Mouse (Mus musculus): ENCODE measurements at regions not wholly inside any gene's neighbourhood (a gene's known extent, or its start where the extent isn't known, plus 50 kb on each side); places are given as distances from the start of the nearest gene placed in this dataset.

- H3K9ac ChIP-seq (ENCODE audit: low read depth, low read length, severe bottlenecking) = no peak overlapping the region
- no peak for ATAC-seq (ENCODE audit: low FRiP score, low read depth)
- no peaks in the 10 kb centered on the region for H3K9me3 ChIP-seq (ENCODE audit: control insufficient read depth, low read length)
- peak; percentile 17 for DNase-seq (ENCODE audit: low spot score)
- H3K27ac ChIP-seq (replicated peaks; ENCODE audit: low read depth, low read length) = peak overlapping the region; percentile 56
- H3K27me3 ChIP-seq (ENCODE audit: control insufficient read depth, insufficient read depth, low read length) = no peaks in the 10 kb centered on the region
- H3K4me2 ChIP-seq (replicated peaks; ENCODE audit: low read depth, low read length, severe bottlenecking) = no peak overlapping the region
- no peak for TF ChIP-seq POLR2A (IDR thresholded peaks at IDR 0.05; ENCODE audit: borderline replicate concordance, extremely low read depth, insufficient read depth, insufficient read length)
- H3K36me3 ChIP-seq (ENCODE audit: control insufficient read depth, insufficient read depth, low read length) = no peaks in the 10 kb centered on the region
- WGBS = 39% methylated on average over 1 of the region's 1 CpGs
- H3K4me3 ChIP-seq (replicated peaks; ENCODE audit: low read length) = no peak overlapping the region
- peaks cover 7% of the 10 kb centered on the region; the same call in 1 of the 2 replicates for H3K4me1 ChIP-seq (ENCODE audit: control insufficient read depth, insufficient read depth, low read length)
Measured at GRCm38 (mm10) chr3:49641411-49641810, 115.7 kb downstream of the Pcdh18 start.

GRCm38 (mm10) chr3:49638601-49639000 lies 118.5 kb downstream of the Pcdh18 start:
- no peaks in the 10 kb centered on the region for H3K9me3 ChIP-seq (ENCODE audit: control insufficient read depth, low read length)
- no peak overlapping the region for H3K27ac ChIP-seq (replicated peaks; ENCODE audit: low read depth, low read length)
- H3K4me3 ChIP-seq (replicated peaks; ENCODE audit: low read length) = no peak overlapping the region
- no peak for DNase-seq (ENCODE audit: low spot score)
- WGBS = 90% methylated on average over 2 of the region's 2 CpGs
- no peaks in the 10 kb centered on the region for H3K27me3 ChIP-seq (ENCODE audit: control insufficient read depth, insufficient read depth, low read length)
- no peak for TF ChIP-seq POLR2A (IDR thresholded peaks at IDR 0.05; ENCODE audit: borderline replicate concordance, extremely low read depth, insufficient read depth, insufficient read length)
- H3K4me2 ChIP-seq (replicated peaks; ENCODE audit: low read depth, low read length, severe bottlenecking) = no peak overlapping the region
- no peak overlapping the region for H3K9ac ChIP-seq (ENCODE audit: low read depth, low read length, severe bottlenecking)
- H3K4me1 ChIP-seq (ENCODE audit: control insufficient read depth, insufficient read depth, low read length) = peaks cover 5% of the 10 kb centered on the region; the same call in 1 of the 2 replicates
- no peaks in the 10 kb centered on the region for H3K36me3 ChIP-seq (ENCODE audit: control insufficient read depth, insufficient read depth, low read length)
- ATAC-seq (ENCODE audit: low FRiP score, low read depth) = no peak

GRCm38 (mm10) chr3:49636676-49637075 lies 120.4 kb downstream of the Pcdh18 start:
- Histone ChIP-seq H3K27me3 (ENCODE audit: control insufficient read depth, insufficient read depth, low read length) (no peaks in the 10 kb centered on the region), H3K4me2 (replicated peaks; ENCODE audit: low read depth, low read length, severe bottlenecking) (no peak overlapping the region), H3K4me3 (replicated peaks; ENCODE audit: low read length) (no peak overlapping the region), H3K27ac (replicated peaks; ENCODE audit: low read depth, low read length) (no peak overlapping the region), H3K36me3 (ENCODE audit: control insufficient read depth, insufficient read depth, low read length) (no peaks in the 10 kb centered on the region), H3K9me3 (ENCODE audit: control insufficient read depth, low read length) (no peaks in the 10 kb centered on the region), H3K4me1 (ENCODE audit: control insufficient read depth, insufficient read depth, low read length) (no peaks in the 10 kb centered on the region), H3K9ac (ENCODE audit: low read depth, low read length, severe bottlenecking) (no peak overlapping the region)
- no peak for ATAC-seq (ENCODE audit: low FRiP score, low read depth)
- WGBS = 17% methylated on average over 2 of the region's 2 CpGs
- no peak for TF ChIP-seq POLR2A (IDR thresholded peaks at IDR 0.05; ENCODE audit: borderline replicate concordance, extremely low read depth, insufficient read depth, insufficient read length)
- DNase-seq (ENCODE audit: low spot score) = peak; percentile 56

- Histone ChIP-seq H3K36me3 (ENCODE audit: control insufficient read depth, insufficient read depth, low read length) (no peaks in the 10 kb centered on the region), H3K27me3 (ENCODE audit: control insufficient read depth, insufficient read depth, low read length) (no peaks in the 10 kb centered on the region), H3K9ac (ENCODE audit: low read depth, low read length, severe bottlenecking) (0 out of 2 replicates have a peak overlapping the region, but pooled peaks have one; percentile 5), H3K4me2 (replicated peaks; ENCODE audit: low read depth, low read length, severe bottlenecking) (no peak overlapping the region), H3K4me3 (replicated peaks; ENCODE audit: low read length) (no peak overlapping the region), H3K4me1 (ENCODE audit: control insufficient read depth, insufficient read depth, low read length) (peaks cover 21% of the 10 kb centered on the region), H3K9me3 (ENCODE audit: control insufficient read depth, low read length) (no peaks in the 10 kb centered on the region), H3K27ac (replicated peaks; ENCODE audit: low read depth, low read length) (peak overlapping the region; percentile 80)
- TF ChIP-seq POLR2A (IDR thresholded peaks at IDR 0.05; ENCODE audit: borderline replicate concordance, extremely low read depth, insufficient read depth, insufficient read length) = no peak
- peak; percentile 80 for ATAC-seq (ENCODE audit: low FRiP score, low read depth)
- WGBS = 22% methylated on average over 9 of the region's 9 CpGs
- peak; percentile 56 for DNase-seq (ENCODE audit: low spot score)
Measured at GRCm38 (mm10) chr3:49592706-49593451, 164.2 kb downstream of the Pcdh18 start.

GRCm38 (mm10) chr3:49590234-49590633 lies 166.9 kb downstream of the Pcdh18 start:
- DNase-seq (ENCODE audit: low spot score) (no peak), ATAC-seq (ENCODE audit: low FRiP score, low read depth) (no peak)

More at GRCm38 (mm10) chr3:49590234-49590633, 166.9 kb downstream of the Pcdh18 start:
- Histone ChIP-seq H3K36me3 (ENCODE audit: control insufficient read depth, insufficient read depth, low read length) (no peaks in the 10 kb centered on the region), H3K9me3 (ENCODE audit: control insufficient read depth, low read length) (no peaks in the 10 kb centered on the region), H3K9ac (ENCODE audit: low read depth, low read length, severe bottlenecking) (no peak overlapping the region), H3K27ac (replicated peaks; ENCODE audit: low read depth, low read length) (no peak overlapping the region), H3K4me1 (ENCODE audit: control insufficient read depth, insufficient read depth, low read length) (peaks cover 23% of the 10 kb centered on the region), H3K4me3 (replicated peaks; ENCODE audit: low read length) (no peak overlapping the region), H3K4me2 (replicated peaks; ENCODE audit: low read depth, low read length, severe bottlenecking) (no peak overlapping the region), H3K27me3 (ENCODE audit: control insufficient read depth, insufficient read depth, low read length) (no peaks in the 10 kb centered on the region)
- WGBS = 58% methylated on average over 2 of the region's 2 CpGs
- no peak for TF ChIP-seq POLR2A (IDR thresholded peaks at IDR 0.05; ENCODE audit: borderline replicate concordance, extremely low read depth, insufficient read depth, insufficient read length)
